Mouse (Mus musculus) retina, postnatal 7 days (tissue): ENCODE measurements around the gene Gm10401.
"Not testable (repeated sequence)": the region's sequence is repeated elsewhere in the genome, so short reads cannot be mapped to it uniquely, and the experiment has no call there.

ENCODE experiments used
- DNase-seq: peaks from one replicate; pipeline ENCODE4 v3.0.0-alpha.2; 2012; ENCODE audit warnings: low read depth, low spot score

The Gm10401 gene

DNA sequence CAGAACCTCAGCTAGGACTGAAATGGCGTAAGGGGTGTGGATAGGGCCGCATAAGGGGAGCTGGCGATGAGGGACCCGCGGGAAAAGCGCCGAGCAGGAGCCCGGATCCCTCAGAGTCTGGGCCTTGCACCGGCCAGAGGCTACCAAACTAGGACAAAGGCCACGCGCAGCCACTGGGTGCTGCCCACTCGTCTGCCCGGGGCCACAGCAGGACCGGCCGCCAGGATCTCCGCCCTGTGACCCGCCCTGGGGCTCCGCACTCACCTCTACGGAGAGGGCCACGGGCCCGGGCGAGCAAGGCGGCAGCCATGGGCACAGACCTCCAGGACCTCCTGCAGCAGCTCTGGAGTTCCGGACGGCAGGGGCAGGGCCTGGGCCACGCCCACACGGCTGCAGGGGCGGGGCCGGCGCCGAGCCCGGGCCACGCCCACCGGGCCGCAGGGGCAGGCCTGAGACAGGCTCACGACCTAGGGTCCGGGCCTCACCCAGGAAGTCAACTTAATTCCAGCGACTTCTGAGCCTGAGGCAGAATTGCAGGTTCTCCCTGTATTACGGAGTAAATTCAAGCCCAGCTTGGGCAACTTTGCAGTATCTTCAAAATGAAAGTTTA, 21.0 kb upstream of the Gm10401 start, which contains the start of gene Acads:
Acads (minus strand) TSS at position 386 of the 610 bp plus-strand sequence.
- peak; percentile 31 for DNase-seq

DNA sequence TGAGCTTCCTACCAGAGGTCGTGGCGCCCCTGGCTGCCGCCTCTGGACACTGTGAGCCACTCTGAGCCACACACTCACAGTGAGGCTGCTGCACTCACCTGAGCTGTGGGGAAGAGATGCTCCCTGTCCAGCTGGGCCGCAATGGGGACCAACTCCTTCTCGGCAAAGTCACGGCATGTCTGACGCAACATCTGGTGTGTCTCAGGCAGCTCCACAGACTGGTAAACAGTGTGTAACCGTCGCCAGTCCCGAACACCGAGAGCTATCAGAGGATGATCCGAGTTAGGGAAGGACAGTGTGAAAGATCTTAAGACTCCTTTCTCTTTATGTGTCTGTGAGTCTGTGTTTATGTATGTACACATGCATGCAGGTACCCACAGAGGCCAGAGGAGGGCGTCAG, 19.4 kb upstream of the Gm10401 start:
- DNase-seq = no peak

DNA sequence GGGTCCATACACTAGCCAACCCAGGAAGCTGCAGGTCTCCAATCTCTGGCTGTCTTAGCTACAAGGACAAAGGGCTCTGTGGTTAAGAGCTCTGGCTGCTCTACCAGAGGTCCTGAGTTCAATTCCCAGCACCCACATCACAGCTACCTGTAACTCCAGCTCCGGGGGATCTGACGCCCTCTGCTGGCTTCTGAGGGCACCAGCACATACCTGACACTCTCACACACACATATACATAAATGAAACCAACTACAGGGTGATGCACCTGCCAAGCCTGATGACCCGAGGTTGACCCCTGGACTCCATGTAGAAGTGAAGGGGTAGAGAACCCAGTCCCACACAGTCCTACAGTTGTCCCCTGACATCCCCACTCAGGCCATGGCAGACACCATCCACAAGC, 18.3 kb upstream of the Gm10401 start:
- no peak for DNase-seq

DNA sequence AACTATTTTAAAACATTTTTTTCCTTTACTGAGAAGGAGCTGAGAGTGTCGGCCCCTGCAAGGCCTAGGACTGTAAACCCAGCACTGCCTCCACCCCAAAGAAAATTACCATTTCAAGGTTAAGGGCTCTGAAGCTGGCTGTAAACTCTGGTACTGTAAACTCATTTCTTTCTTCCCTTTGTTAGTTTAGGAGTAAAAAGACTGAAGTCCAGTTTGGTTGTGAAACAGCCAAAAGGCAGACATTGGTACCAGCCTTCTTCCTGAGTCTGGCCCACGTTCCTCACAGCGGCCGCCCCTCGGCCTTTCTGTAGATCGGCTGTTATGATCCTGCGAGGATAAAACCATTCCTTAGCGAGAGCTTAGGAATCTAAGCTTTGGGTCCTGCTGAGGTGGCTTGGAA, 16.4 kb upstream of the Gm10401 start:
- DNase-seq = no peak

DNA sequence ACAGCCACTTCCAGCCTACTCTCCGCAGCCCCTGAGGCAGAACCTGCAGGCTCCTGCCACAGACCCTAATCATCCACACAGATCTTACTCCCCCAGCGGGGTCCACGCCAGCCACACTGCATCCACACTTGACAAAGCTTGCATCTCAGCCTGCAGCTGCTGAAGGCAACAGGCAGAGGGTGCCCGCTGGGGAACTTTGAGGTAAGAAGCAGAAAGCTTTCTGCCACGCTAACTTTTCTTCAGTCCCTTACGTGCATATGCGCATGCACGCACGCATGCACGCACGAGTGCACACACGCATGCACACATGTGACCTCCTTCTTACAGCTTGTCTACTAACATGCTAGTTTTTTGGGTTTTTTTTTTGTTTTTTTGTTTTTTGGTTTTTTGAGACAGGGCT, 15.1 kb upstream of the Gm10401 start:
- no peak for DNase-seq

DNA sequence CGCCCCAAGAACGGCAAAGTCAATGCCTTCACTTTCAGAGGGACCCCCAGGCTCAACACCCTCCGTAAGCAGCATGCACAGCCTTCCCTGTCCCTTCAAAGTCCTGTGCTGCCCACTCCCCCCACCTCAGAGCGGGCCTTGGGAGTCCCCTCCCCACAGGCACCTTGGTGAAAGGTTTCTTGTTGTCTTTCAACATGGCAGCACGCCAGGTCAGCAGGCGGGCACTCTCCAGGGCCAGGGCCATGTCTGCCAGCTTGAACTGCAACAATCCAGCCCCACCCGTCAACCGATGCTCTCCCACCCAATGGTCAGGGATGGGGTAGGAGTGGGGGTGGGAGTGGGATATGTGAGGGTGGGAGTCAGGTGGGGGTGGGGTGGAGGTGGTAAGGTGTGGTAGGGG, 13.1 kb upstream of the Gm10401 start:
- DNase-seq = no peak

DNA sequence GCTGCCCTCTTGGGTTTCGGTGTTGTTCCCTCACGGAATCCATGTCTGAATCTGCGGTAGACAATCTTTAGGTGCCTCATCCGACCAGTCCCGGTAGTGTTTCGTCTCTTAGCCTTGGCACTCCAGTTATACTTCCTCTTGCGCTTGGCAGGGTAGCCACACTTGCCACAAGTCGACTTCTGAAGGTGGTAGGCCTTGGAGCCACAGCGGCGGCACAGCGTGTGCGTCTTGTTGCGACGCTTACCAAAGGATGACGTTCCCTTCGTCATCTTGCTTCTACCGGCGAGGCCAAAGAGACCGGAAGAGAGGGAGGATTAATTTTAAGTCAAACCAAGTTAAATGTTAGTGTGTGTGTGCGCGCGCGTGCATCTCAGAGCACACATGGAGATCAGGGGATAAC, 5.2 kb upstream of the Gm10401 start:
- not testable (repeated sequence) for DNase-seq

DNA sequence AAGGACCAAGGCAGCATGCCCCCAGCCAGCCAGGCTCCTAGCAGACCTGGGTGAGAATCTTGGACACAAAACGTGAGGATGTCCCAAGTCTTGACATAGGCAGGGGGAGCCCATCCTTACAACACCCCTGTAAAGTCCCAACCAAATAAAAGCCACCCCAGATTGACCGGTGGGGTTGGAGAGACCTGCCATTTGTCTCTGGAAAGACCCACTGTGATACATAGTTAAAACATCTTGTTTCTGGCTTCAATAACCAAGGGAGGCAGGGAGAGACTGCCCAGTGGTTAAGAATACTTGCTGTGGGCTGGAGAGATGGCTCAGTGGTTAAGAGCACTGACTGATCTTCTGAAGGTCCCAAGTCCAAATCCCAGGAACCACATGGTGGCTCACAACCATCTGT, 4.1 kb upstream of the Gm10401 start:
- DNase-seq = no peak

DNA sequence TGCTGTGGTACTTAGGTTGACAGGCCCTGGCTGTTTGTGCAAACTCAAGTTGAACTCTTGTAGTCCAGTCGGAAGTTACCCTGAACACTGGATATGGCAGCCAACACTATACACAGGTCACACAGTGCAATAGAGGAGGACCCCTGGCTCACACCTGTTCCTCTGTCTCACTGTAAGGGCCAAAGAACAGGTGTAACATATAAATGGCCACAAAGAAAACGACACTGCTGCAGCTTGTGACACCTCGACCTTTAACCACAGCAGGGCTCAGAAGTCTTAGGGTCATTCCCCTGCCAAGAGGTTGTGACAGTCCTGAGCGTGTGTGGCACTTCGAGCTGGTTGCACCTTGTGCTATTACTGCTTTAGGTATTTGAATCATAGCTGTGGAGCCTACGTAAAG, 2.4 kb upstream of the Gm10401 start:
- DNase-seq = no peak

DNA sequence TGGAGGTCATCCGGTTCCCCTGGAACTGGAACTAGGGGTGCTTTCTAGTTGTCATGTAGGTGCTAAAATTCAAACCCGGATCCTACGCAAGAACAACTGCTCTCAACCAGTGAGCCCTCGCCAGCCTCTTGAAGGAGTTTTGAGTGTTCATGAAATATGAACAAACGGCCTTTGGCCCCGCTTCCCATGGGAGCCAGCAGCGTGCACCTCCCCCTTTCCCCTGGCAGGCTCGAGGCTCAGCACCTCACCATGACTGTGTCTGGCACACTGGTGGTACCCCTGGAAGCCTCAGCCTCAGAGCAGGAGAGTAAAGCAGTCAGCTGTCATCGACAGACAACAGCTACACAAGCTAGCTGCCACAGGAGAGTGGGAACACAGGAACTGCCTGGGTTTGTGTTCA, 1.9 kb upstream of the Gm10401 start:
- DNase-seq = no peak

DNA sequence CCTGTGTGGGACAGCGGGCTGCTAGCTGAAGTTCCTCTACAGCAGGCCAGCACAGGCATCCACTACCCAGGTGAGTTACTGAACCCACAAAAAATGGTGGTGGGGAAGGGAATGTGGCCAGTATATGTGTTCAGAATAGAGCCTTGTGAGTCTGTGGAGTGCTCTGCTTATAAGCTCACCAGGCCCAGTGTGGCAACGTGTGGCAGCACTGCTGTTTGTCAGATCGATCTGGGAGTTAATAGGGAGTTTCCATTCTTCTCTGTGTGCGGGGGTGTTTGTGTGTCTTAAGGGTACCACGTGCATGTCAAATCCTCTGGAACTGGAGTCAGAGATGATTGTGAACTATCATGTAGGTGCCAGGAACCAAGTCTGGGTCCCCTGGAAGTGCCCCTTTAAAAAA, 1.4 kb upstream of the Gm10401 start:
- DNase-seq = no peak

DNA sequence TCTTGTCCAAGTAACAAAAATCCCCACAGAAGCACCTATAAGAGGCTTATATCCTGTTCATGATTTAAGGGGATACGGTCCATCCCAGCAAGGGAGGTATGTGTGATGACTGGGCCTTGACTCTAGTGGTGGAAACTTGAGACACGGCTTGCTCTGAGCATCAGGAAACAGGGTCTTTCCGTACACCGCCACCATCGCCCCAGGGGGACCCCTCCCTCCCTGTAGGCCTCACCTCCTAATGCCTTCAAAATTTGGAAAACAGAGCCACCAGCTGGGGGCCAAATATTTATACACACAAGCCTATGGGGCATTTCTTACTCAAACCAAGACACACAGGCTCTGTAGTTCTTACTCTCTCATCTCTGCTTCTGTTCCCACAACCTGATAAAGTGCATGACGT, 6.3 kb downstream of the Gm10401 start:
- DNase-seq = no peak

DNA sequence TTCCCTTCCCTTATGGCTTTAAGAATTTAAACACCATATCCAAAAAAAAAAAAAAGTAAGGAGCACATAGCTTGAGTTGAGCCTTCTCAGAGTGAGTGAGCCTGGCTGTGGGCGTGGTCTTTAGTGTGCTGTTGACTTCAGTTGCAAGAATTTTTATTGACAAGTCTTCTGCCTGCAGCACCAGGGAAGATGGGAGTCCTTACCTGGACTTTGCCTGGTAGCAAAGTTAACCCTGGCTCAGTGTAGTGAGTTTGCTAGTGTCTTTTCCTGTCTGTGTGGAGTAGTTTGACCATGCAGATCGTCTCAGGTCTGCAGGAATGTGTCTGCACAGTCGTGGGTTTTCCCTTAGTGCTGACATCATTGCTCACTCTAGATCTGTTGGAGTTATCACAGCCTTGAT, 7.1 kb downstream of the Gm10401 start:
- no peak for DNase-seq

DNA sequence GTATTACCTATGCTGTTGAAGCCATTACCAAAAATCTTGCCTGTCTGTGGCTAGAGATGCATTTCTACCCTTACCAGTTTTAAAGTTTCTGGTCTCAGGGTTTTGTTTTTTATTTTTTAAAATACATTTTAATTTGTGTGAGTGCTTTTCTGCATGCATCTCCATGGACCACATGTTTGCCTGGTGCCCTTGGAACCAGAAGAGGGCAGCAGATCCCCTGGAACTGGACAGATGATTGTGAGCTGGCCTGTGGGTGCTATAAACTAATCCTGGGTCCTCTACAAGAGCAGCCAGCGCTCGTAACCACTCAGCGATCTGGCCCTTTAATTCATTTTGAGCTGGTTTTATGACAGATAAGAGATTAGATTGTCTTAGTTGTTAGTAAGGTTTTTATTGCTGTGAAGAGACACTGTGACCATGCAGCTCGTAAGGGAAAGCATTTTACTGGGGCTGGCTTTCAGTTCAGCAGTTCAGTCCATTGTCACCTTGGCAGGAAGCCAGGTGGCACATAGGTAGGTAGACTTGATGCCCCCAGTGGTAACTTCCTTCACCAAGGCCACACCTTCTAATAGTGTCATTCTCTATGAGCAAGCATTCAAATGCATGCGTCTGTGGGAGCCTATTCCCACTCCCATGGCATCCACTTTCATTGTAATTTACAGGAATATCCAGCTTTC, 8.4 kb downstream of the Gm10401 start:
- no peak for DNase-seq

DNA sequence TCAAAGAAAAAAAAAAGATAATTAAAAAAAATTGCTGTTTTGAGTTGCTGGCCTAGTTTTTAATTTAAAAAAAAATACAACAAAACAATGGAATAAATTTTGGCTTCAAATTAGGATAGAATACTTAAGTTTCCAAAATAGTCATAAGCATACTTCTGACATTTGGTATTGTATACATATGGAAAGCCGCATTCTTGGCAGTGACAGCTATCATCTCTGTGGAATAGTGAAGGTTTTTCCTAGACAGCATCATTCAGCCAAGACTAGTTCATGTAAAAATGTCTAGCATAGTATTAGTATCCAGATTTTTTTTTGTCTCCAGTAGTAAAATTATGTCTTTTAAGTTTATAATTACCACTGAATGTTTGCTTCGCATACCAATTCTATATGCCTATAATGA, 12.4 kb downstream of the Gm10401 start:
- DNase-seq = no peak

DNA sequence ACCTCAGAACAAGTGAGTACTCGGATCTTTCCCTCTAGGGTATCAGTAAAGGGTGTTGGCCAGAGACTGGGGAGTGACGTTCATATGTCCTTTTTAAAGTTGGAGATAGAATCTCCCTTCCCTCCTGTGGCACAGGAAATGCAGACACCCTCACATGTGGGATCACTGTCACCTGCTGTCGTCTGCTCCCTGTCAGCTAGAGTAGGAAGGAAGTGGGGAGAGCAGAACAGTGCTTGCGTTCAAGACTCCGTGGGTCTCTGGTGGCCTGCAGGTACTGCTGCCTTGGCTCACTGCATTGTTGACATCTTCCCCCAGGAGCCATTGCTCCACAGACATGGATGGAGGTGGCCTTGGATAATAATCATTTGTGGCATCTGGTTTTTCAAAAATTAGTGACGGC, 14.6 kb downstream of the Gm10401 start:
- DNase-seq = no peak

DNA sequence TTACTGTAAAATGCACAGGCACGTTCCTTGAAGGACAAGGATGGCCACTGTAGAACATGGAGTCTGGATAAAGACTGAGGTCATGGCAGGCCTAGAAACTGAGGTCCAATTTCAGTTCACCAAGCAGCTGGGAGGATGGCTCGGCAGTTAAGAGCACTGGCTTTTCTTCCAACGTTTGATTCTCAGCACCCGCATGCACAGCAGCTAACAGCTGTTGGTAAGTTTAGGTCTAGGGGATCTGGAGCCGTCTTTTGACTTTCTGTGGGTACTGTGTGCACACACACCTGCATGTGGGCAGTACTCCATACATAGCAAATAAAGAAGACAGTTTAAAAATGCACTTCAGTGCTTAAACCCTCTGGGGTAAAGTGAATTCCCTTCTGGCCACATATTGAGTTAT, 16.5 kb downstream of the Gm10401 start:
- DNase-seq = no peak

DNA sequence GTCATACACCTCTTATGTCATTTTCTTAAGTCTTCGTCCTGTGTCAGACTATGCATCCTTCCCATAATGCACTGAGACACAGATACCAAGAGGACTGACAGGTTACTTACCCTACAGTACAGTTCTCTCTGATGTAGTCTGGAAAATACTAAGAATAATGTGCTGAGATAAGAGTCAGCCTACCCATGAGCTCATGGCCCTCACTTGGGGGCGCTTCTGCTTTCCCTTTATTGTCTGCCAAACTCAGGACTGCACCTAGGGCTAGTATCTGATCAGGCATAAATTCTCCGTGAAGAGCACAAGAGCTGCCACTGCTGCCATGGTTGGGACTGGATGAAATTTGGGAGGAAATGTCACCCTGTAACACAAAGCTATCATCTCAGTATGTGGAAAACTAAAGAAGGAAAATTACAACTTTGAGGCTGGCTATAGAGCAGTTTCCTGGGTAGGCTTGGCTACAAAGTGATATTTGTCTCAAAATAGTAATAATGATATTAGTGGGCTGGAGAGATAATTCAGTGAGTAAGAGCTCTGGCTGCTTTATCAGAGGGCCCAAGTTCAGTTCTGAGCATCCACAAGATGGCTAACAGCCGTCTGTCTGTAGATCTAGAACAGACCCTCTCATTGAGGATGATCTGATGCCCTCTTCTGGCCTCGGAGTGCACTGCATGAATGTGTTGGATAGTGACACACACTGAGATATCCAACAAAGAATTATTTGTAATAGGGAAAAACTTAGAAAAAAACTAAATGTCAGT, 21.8 kb downstream of the Gm10401 start:
- DNase-seq = peak; percentile 30

DNA sequence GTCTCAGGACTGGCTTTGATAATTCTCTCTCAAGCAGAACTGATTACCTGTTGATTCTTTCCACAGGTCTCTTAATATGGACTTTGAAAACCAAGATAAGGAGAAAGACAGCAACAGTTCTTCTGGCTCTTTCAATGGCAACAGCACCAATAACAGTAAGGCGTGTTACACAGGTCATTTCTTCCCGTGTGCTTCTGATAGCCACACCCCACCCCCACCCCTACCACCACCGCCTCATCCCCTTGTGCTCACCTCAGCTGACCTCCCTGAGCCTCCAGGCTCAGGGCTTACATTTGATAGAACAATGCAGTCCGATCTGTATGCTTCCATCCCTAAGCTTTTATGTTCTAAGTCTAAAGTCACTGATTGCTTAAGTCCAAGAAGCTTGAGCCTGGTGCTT, 23.3 kb downstream of the Gm10401 start:
- no peak for DNase-seq

DNA sequence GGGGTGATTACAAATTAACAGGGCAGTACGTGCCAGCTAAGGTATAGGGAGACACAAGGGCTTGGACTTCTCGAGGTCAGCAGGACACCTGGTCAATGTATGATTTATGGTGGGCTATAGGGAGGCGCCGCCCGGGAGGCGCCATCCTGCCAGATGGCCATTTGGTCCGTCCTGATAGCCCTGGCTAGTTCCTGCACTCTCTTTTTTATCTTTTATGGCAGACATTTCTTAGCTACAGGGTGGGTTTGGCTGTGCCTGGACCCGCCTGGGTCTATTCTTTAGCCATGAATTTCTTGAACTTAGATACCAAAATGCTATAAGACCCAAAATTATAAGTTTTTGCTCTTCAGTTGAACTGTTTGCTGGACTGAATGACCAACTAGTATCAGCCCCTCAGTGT, 24.8 kb downstream of the Gm10401 start:
- DNase-seq = not testable (repeated sequence)

DNA sequence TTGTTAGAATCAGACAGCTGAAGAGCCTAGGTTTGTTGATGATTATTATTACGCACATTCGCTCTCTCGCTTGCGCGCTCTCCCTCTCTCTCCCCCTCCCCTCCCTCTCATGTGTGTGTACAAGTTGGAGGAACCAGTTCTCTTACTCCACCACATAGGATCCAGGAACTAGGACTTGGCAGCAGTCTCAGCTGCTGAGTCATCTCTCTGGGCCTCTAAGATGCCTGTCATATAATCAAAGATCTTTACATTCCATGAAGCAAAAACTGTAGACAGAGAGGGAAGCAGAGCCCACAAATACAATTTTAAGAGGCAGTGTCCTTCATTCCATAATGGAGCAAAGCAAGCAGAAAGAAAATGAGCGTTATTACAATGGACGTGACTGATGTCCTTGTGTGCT, 26.0 kb downstream of the Gm10401 start:
- no peak for DNase-seq

DNA sequence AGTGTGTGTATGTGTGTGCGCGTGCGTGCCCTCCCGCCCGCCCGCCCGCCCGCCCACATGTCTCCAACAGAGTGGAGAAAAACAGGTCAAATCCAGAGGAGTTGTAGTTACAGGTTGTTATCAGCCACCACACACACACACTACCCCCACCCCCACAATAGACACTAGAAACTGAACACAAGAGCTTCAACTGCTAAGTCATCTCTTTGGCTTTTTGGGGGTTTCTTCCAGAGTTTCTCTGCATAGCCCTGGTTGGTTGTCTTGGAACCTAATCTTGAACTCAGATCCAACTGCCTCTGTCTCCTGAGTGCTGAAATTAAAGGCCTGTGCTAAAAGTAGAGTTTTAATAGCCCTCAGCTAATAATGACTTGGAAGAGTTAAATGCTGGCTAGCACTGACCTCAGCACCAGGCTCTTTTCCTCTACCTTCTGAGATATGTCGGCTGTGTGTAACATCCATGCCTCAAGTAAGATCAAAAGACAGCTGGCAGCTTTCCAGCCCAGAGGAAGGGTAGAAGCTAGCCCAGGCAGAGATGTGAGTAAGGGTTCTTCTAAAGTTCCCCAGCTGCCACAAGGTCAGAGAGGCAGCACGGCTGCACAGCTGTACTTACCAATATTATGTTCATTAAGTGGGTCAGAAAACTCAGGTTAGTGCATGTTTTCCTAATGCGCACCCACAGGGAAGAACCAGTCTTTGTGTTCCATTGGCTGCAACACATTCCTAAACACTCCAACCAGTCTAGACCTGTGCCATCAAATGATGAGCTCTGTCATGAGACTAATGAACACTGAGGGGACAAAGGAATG, 26.8 kb downstream of the Gm10401 start:
- no peak for DNase-seq
